Mouse (Mus musculus) bone marrow, adult 2 months (tissue): Measurements from ENCODE around the gene Ppp2r1b.

Source experiments
- CTCF ChIP-seq: fragments of 200-500 bp; IDR thresholded peaks from 2 replicates; pipeline ENCODE4 v1.5.1; 2011; ENCODE audit warnings: low read length, control low read depth; ENCODE audit not compliant: control insufficient read depth, insufficient read depth
- POLR2A ChIP-seq: fragments of 200-500 bp; IDR thresholded peaks from 2 replicates; pipeline ENCODE4 v1.6.1; 2011; ENCODE audit warnings: low read depth, mild to moderate bottlenecking, control low read depth, low read length, borderline replicate concordance; ENCODE audit not compliant: control insufficient read depth

DNA sequence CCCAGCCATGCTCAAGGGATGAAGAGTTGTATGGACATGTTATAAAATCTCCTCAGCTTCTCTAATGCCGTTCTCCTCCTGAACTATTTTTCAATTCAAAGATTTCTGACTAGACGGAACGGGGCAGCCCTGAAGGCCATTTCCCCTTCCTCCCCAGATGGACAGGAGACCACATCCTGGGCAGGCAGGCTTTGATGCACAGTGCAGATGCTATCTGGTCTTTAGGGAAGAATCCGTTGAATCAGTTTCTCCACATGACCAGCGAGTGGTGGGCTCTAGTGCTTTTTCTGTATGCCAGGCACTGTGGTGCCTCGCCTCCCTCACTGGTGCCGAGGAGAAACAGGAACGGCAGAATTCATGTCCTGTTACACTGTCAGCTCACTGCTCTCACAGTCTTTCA, 11.3 kb upstream of the Ppp2r1b start:
- TF ChIP-seq CTCF (no peak), POLR2A (no peak)
